Mouse (Mus musculus) embryo, embryonic 10.5 days (tissue): ENCODE data around the gene Stx18.
A peak's percentile ranks its signal among the peaks of the same experiment; 100 is the strongest.

Source experiments
- DNase-seq: peaks from one replicate; pipeline ENCODE4 v3.0.0-alpha.2; 2015; ENCODE audit warnings: low spot score

The Stx18 gene

DNA sequence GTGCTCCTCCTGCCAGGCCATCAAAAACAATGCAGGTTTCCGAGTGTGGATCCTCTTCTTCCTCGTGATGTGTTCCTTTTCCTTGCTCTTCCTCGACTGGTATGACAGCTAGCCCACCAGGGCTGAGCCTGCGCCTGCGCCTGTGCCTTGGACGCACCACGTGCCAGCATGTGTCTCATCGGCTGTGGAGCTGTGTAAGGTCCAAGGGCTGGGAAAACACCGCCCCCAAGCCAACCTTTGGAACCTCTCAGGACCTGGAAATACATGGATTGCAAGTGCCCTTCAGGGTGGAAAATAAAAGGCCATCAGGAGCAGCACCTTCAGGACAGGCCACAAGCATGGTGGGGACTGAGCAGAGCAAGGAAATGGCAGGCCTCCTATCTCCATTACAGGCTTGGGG is 97.7 kb downstream of the Stx18 start:
- no peak for DNase-seq

DNA sequence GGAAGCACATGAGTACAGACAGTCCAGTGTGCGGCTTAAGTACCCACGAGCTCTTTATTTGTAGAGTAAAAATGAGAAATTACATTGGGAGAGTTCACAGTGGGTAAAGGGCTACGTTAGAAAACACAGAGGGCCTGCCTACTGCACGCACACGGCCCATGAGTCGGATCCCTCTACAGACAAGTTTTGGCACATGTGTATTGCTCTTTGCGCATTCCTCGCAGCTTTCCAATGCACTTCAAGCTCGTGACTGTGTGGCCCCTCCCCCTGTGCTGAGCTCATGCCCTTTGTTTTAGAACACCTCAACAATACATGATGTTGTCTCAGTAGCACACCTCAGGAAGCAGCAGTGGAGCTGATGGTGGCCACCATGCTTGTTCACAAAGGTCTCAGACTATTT is 98.6 kb downstream of the Stx18 start:
- no peak for DNase-seq

GRCm38 (mm10) chr5:38140893-38141292 is 102.4 kb downstream of the Stx18 start:
- no peak for DNase-seq

DNA sequence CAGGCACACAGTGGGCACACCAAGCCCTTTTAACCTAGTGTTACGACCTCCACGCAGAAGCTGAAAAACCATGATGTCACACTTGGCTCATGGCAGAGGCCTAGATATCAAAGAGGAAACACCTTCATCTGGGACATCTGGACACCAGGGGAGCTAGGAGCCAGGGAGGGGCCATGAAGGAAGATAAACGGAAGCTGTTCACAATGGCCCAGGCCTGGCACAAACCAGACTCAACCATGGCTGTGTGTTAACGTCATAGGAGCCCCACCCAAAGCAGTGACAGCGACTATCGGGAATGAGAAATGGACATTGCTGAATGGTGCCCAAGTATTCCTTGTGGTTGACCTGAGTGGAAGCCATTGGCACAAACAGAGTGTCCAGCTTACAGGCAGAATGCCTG is 108.0 kb downstream of the Stx18 start:
- no peak for DNase-seq

DNA sequence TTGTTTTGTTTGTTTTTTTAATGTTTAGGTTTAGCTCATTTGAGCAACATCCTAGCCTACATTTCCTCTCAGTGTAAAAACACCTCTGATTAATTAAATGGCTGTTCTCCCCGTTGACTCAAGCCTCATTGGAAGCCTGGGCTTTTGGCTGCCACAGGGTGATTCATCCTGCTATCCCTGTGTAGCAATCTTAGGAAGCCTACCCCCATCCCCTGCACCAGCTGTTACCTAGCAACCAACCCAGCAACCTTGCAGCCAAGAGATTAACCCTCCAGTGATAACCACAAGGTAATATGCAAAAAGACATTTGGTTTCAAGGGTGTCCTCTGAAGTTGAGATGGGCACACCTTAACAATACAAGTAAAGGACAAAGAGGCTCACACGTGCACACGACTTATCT is 112.7 kb downstream of the Stx18 start:
- DNase-seq, result no peak

GRCm38 (mm10) chr5:38152201-38153108 is 113.9 kb downstream of the Stx18 start:
- no peak for DNase-seq

DNA sequence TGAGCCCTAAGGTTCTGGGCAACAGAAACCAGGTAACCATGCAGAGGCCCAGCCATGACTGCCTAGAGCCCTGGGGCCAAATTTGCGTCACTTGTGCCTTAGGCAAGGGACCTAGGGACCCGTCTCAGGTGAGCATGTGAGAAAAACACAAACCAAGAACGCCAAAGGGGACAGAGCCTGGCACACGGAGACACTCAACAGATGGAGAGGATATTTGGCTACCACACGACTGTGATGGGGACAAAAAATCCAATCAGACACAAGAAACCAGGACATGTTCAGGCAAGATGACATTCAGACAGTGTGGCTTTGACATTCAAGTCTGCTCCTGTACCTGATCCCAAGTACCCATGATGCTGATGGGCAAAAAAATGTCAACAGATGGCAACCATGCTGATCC is 115.1 kb downstream of the Stx18 start:
- DNase-seq, result no peak

GRCm38 (mm10) chr5:38157481-38158020 is 119.0 kb downstream of the Stx18 start:
- DNase-seq, result no peak

DNA sequence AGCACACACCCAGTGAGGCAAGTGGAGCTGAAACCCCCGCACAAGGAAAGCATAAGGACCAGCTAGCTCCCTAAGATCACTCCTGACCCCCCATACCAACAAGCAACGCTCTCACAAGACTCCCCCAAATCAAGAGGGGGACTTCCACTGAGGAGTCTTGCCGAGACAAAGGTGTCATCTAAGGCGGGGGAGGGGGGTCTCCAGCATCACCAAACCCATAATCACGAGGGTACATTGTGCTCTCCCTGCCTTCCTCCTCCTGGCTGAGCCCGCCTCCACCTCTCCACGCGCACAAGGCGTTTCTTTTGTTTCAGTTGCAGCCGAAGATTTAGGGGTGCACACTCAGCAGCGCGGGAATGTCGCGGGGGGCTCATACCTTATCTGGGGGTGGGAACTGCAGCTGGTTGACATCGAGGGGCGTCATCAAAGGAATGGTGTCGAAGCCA is 120.0 kb downstream of the Stx18 start:
- DNase-seq, result peak; percentile 56

DNA sequence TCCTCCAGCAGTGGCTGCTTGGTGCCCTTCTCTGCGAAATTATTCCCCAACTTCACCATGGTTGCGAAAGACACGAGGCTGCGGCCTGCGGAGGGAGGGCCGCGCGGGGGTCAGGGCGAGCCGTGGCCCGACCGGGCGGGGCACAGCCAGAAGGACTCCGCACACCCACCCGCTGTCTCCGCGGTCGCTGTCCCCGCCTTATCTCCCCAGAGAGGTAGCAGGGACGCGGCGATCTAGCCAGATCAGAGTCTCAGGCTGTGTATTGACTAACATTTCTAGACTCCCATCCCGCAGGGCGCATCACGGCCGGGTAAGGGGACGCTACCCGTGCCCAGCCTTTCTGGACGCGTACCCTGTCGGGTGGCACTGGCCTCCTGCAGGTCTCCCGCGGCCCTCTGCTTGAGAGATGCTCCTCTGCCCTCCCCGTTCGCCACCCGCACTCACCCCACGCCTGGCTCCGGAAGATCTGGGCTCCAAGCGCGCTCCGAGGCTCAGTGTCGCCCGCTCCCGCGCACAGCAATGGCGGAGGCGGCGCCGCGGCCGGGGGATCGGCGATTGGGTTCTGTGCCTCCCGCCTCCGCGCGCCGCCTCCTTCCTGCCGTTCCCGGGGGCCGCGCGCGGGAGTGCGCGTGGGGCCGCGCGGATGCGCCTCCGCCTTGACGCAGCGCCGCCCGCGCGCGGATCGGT is 120.5 kb downstream of the Stx18 start:
- peak; percentile 66 for DNase-seq

GRCm38 (mm10) chr5:38159634-38160413 is 121.3 kb downstream of the Stx18 start, which contains the start of gene Nsg1:
Gene Nsg1 (minus strand): TSS chr5:38159907.
- peak; percentile 39 for DNase-seq

DNA sequence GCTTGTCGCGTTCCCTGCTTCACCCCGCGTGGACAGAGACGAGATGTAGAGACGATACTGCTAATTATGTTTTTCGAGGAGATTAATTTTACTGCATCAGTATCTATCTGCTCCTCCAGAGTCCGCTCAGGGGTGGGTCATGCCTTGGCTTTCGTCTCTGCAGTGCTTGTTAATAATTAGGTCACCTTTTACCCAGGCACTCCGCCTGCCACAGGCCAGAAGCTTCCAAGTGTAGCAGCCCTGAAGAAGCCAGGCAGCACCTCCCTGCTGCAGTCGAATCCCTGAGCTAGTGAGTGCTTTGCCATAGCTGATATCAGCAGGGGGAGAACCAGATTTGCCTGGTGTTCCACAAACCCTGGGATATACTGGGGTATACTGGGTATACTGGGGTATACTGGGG is 130.0 kb downstream of the Stx18 start:
- DNase-seq, result no peak

GRCm38 (mm10) chr5:38173766-38174165 is 135.2 kb downstream of the Stx18 start:
- DNase-seq, result peak; percentile 36

- no peak for DNase-seq
Observed at GRCm38 (mm10) chr5:38174256-38174912, 135.8 kb downstream of the Stx18 start.

GRCm38 (mm10) chr5:38184688-38185285 is 146.2 kb downstream of the Stx18 start:
- DNase-seq, result no peak

GRCm38 (mm10) chr5:38187006-38187405 is 148.5 kb downstream of the Stx18 start:
- DNase-seq, result no peak
